Mouse (Mus musculus) kidney, postnatal 36 days (tissue): ENCODE measurements around the gene Misp.
A peak's percentile ranks its signal among the peaks of the same experiment; 100 is the strongest.

Source experiments
- DNase-seq, 2 experiments: peaks; one replicate each; pipeline ENCODE4 v3.0.0; 2021 to 2022; ENCODE audit warnings: mixed read lengths in 2 of 2

The Misp gene

DNA sequence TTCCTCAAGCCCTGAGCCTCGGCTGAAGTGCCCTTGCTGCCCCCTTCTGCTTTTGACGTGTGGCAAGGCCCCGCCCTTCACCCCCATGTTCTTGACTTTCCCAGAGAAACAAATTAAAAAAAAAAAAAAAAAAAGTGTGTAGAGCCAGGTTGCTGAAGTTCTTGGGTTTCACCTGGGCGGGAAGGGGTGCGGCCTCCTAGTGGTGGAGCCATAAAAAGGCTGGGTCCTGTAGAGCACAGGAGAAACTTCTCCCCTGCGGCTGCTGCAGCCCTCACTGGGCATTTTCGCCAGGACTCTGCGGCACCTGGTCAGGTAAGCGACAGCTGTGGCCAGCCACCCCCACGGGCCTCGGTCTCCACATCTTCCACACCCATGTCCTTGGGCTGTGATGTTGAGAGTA lies at the start of gene Misp:
Gene Misp (plus strand): TSS at position 208 of the 400 bp plus-strand sequence.
- peak; percentile 72 to 73 for DNase-seq

DNA sequence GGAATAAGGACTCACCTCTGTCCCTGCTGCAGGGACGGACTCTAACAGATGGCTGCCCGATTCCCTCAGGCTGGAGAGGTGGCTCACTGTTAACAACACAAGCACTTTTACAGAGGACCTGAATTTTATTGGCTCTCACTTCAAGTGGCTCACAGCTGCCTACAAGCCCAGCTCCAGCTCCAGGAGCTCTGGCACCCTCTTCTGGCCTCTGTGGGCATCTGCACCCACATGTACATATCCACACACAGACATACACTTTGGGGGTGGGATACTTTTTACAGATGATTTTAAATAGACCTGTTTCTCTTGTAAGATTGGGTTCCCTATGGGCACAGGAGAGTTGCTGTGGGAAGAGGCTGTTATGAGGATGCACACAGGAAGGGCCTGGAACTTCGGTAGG lies 48.5 kb upstream of the Misp start:
- DNase-seq = no peak

- no peak for DNase-seq
These were observed 47.6 kb upstream of the Misp start for GRCm38 (mm10) chr10:79773208-79773607.

GRCm38 (mm10) chr10:79774486-79775279 lies 46.1 kb upstream of the Misp start:
- no peak for DNase-seq

DNA sequence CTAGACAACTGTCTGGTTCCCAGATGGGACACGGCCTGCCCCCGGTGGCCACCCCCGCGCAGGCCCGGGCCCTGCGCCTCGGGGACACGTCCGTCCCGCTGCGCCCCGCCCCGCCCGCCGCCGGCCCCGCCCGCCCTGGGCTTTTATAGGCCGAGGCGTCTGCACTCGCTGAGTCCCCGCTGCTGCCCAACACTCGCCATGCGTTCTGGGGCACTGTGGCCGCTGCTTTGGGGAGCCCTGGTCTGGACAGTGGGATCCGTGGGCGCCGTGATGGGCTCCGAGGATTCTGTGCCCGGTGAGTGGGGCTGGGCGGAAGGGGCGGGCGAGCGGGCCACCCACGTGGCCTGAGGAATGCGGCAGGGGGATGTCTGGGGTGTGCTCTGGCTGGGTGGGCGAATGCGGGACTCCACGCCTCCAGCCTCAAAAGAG lies 43.7 kb upstream of the Misp start, which contains the start of gene Fstl3:
Gene Fstl3 (plus strand): TSS at position 170 of the 429 bp plus-strand sequence.
- DNase-seq = peak in 1 of 2 experiments; percentile 65

GRCm38 (mm10) chr10:79778006-79778405 lies 42.8 kb upstream of the Misp start:
- peak in 1 of 2 experiments; percentile 60 for DNase-seq

- no peak for DNase-seq
These were observed 41.6 kb upstream of the Misp start for GRCm38 (mm10) chr10:79779193-79779592.

GRCm38 (mm10) chr10:79779784-79780663 lies 40.8 kb upstream of the Misp start:
- peak; percentile 99 to 100 for DNase-seq

- peak in 1 of 2 experiments; percentile 82 for DNase-seq
These were observed 40.1 kb upstream of the Misp start for GRCm38 (mm10) chr10:79780664-79781015.

DNA sequence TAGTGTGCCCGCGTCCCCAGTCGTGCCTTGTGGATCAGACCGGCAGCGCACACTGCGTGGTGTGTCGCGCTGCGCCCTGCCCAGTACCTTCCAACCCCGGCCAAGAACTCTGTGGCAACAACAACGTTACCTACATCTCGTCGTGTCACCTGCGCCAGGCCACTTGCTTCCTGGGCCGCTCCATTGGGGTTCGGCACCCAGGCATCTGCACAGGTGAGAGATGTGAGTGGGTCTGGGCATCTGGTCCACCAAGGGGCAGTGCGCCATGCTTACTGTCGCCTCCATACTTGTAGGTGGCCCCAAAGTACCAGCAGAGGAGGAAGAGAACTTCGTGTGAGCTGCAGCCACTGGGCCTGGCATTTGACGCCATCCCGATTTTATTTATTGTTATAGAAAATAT lies 39.6 kb upstream of the Misp start:
- DNase-seq = no peak

DNA sequence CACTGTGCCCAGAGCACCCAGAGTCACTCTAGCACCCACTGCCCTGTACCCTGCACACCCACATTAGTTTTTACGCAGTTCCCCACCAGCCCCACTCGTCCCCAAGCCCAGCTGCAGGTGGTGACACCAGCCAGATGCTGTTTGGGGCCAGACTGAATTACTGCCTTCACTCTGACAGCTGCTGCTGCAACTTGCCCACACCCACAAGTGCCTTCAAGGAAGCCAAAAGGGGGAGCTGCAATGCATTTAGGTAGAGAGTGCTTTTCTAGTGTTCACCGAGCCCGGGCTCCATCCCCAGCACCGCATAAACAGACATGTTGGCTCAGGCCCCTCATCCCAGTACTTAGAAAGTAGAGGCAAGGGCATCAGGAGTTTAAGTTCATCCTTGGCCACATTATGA lies 38.8 kb upstream of the Misp start:
- DNase-seq = no peak

DNA sequence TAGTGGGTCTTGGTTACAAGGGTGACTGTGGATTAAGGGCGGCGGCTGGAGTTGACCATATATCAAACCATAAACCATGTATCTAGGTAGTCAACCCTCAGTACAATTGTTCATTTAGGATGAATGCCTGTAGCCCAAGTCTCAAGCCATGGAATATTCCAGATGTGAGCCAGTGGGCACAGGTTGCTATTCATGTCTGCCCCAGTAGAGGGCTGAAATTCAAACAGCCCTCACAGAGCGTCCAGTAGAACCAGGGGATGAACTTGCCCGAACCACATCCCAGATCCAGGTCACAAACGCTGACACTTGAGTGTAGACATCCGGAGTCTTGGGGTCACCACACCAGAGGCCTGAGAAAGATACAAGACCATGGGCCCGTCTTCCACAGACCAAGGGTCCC lies 37.7 kb upstream of the Misp start:
- peak in 1 of 2 experiments; percentile 67 for DNase-seq

DNA sequence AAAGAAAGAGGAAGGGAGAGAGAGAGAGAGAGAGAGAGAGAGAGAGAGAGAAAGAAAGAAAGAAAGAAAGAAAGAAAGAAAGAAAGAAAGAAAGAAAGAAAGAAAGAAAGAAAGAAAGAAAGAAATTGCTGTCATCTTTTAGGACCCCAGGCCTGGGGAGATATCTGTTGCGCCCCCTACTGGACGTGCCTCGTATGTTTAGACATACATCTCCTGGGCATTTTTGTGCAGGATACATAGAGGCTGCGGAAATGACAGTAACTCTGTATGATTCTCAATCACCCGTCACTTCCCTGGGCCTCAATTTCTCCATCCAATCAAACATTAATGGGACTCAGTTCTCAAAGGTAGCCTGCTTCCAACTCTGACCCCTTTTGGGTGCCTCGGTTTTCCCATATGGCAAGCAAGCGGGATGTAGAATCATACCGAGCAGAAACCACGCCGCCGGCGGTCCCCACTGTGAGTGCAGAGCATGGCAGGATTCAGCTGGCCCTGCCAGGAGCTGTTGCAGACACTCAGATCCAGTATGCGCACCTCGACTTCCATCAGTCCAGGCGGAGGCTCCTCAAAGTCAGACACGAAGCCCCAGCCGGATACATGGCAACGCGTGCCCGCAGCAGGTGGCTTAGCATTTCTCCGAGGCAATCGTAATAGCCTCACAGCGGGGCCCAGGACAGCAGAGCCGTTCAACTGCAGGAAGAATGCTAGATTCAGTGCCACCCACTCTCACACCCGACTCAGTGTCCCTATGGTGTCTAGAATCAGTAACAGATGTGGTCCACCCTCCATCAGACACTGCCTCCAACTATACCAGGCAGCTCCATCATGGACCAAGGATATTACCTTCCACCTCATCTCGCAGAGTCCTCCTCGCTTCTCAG lies 36.6 kb upstream of the Misp start:
- peak in 1 of 2 experiments; percentile 75 for DNase-seq

GRCm38 (mm10) chr10:79788386-79789158 lies 32.2 kb upstream of the Misp start:
- DNase-seq = peak; percentile 80 to 93

DNA sequence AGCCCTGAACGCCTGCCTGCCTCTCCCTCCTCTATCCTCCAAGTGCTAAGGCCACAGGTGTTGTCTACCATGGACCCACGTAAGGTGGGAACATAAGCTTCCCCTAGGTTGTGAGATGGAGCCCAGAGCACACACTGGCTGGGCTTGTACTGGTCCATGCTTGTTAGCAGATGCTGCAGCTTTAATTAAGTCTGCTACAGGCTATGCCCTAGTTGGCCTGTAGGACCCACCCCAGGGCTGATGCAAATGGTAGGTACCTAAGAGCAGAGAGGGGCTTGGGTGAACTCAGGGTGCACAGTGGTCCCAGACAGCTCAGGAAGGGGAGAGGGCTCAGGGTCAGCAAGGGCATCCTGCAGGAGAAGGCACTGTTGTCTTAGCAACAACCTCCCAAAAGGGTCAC lies 31.2 kb upstream of the Misp start:
- DNase-seq = no peak

GRCm38 (mm10) chr10:79790861-79791260 lies 29.9 kb upstream of the Misp start, which contains the start of gene Prss57:
Prss57 (minus strand) TSS chr10:79790961.
- no peak for DNase-seq

GRCm38 (mm10) chr10:79792339-79793040 lies 28.3 kb upstream of the Misp start:
- no peak for DNase-seq

- peak; percentile 89 to 93 for DNase-seq
These were observed 27.6 kb upstream of the Misp start, which contains the start of gene Palm for GRCm38 (mm10) chr10:79793051-79793737. Palm (plus strand) TSS chr10:79793572.

DNA sequence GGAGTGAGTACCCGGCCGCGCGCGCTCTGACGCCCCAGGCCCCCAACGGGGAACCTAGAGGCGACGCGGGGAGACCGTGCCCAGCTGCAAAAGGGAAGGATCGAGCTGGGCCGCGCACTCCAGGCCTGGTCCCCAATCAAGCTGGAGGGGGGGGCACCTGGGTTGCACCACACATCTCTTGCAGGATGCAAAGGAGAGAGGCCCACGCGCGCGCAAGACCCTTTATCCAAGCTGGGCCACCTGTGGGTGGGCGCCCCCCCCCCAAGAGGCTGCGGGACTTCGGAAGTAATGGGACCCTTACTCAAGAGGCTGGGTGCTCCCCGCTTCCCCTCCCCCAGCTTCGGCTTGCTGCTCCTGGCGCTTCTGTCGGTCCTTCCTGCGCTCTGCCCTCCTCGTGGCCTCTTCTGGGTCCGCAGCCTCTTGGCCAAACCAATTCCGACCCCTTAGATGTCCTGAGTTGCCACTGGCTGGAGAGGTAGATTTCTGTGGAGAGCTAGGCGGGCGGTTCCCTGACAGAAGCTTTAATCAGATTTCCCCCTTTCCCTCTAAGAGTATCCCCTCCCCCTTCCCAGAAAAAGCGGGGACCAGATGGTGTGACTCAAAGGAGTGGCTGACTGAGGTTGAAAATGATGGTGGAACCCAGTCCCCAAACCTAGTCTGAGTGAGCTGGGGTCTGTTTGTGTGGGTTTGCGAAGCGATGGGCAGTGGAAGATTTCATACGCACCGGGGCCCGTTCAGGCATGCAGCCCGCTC lies 26.9 kb upstream of the Misp start:
- DNase-seq = peak in 1 of 2 experiments; percentile 70
